Mouse (Mus musculus) liver, adult 2 months (tissue): ENCODE results near the gene Ptpn14. TPM values are rescaled to one million over a fixed set of nuclear protein-coding genes. Genes with fewer than 3 reads are reported as not detected.

Experiments used
- DNase-seq: peaks from one replicate; pipeline ENCODE4 v3.0.0-alpha.2; 2011; ENCODE audit warnings: low read depth, low spot score; ENCODE audit errors: extremely low read depth
- H3K27ac ChIP-seq: fragments of 200-500 bp; replicated peaks from 2 replicates; pipeline ENCODE4 v1.5.1; 2012; ENCODE audit warnings: low read depth, mild to moderate bottlenecking, control low read depth, inconsistent platforms, low read length; ENCODE audit not compliant: insufficient read depth
- H3K27me3 ChIP-seq: fragments of 200-500 bp; 2 replicates; pipeline ENCODE4 v1.6.1; 2012; ENCODE audit warnings: mild to moderate bottlenecking, moderate library complexity, low read length, inconsistent platforms; ENCODE audit not compliant: control insufficient read depth, insufficient read depth
- H3K36me3 ChIP-seq: fragments of 200-500 bp; 2 replicates; pipeline ENCODE4 v1.6.1; 2012; ENCODE audit warnings: low read length, inconsistent platforms; ENCODE audit not compliant: control insufficient read depth, insufficient read depth
- H3K4me1 ChIP-seq: fragments of 200-500 bp; 2 replicates; pipeline ENCODE4 v1.6.1; 2011; ENCODE audit warnings: low read length; ENCODE audit not compliant: control insufficient read depth, insufficient read depth
- H3K4me3 ChIP-seq: fragments of 200-500 bp; 2 replicates; pipeline ENCODE4 v1.5.1; 2011; ENCODE audit warnings: low read depth, mild to moderate bottlenecking, control low read depth, low read length, moderate library complexity; ENCODE audit not compliant: insufficient read depth
- H3K79me2 ChIP-seq: fragments of 200-500 bp; 2 replicates; pipeline ENCODE4 v1.6.1; 2012; ENCODE audit warnings: inconsistent platforms, mild to moderate bottlenecking, low read length, moderate library complexity; ENCODE audit not compliant: control insufficient read depth, insufficient read depth
- H3K9ac ChIP-seq: fragments of 200-500 bp; 2 replicates; pipeline ENCODE4 v1.6.1; 2012; ENCODE audit warnings: low read depth, mild to moderate bottlenecking, control low read depth, inconsistent platforms, low read length
- CTCF ChIP-seq: fragments of 200-500 bp; IDR thresholded peaks from 2 replicates; pipeline ENCODE4 v1.5.1; 2011; ENCODE audit warnings: low read depth, low read length, control low read depth
- POLR2A ChIP-seq: fragments of 200-500 bp; IDR thresholded peaks from 2 replicates; pipeline ENCODE4 v1.6.1; 2011; ENCODE audit warnings: low read length, control low read depth; ENCODE audit not compliant: insufficient read depth; ENCODE audit errors: extremely low read depth
- WGBS: fragments of 180-500 bp; shearing (Covaris S2); methylation state at CpG from one replicate; pipeline ENCODE4 v1.1.7; 2018; 5-methylcytosine and 5-hydroxymethylcytosine counted together
- polyA plus RNA-seq: library from polyadenylated mRNA; depleted of rRNA; stranded (reverse); fragments of >200 nt; gene quantifications from 2 replicates; pipeline ENCODE4 v1.2.3, GENCODE M21; 2012
- total RNA-seq: library from RNA; depleted of rRNA; stranded (reverse); fragments of >200 nt; gene quantifications from 2 replicates; pipeline ENCODE4 v1.2.3, GENCODE M21; 2014

Ptpn14 gene
- total and polyA plus RNA-seq, 2 experiments, result 0.55 to 0.74 TPM

DNA sequence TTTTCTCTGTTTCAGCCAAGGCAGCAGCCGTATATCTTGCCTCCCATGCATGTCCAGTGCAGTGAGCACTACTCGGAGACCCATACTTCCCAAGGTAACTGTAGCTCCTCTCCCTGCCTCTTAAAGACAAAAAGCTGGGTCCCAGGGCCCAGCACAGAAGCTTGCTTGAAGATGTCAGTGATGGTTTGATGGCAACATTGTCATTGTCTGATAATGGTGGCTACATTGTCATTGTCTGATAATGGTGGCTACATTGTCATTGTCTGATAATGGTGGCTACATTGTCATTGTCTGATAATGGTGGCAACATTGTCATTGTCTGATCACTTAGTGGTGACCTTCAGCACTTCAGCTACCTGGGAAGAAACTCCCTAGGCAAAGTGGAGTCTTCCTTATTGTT lies 118.3 kb downstream of the Ptpn14 start:
- Histone ChIP-seq H3K27me3 (no peaks in the 10 kb centered on the region), H3K79me2 (no peaks in the 10 kb centered on the region), H3K4me1 (no peaks in the 10 kb centered on the region), H3K36me3 (no peaks in the 10 kb centered on the region), H3K9ac (no peak overlapping the region), H3K4me3 (no peak overlapping the region), H3K27ac (no peak overlapping the region)
- DNase-seq, result no peak
- TF ChIP-seq CTCF, result no peak
- TF ChIP-seq POLR2A, result no peak
- WGBS, result 97% methylated on average over 2 of the region's 2 CpGs

DNA sequence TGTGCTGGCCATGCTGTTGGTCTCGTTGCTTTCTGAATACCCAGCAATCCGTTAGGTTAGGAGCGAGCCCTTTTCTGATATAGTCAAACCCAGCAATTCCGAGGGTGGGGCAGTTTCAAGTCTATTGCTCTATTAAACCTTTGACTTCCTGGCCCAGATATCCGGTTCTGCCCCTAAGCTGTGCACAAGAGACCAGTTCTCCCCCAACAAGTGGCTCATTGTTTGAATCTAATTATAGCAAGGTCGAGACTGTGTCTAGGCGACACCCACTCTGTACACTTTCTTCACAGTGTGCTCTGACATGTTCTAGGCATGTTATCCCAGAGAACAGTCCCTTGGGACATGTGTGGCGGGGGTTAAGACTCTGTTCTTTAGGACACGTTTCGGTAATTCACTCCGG lies 121.5 kb downstream of the Ptpn14 start:
- Histone ChIP-seq H3K27ac (no peak overlapping the region), H3K4me3 (no peak overlapping the region), H3K4me1 (no peaks in the 10 kb centered on the region), H3K79me2 (no peaks in the 10 kb centered on the region), H3K27me3 (no peaks in the 10 kb centered on the region), H3K36me3 (no peaks in the 10 kb centered on the region), H3K9ac (no peak overlapping the region)
- no peak for TF ChIP-seq POLR2A
- no peak for TF ChIP-seq CTCF
- 84% methylated on average over 11 of the region's 11 CpGs for WGBS
- no peak for DNase-seq

DNA sequence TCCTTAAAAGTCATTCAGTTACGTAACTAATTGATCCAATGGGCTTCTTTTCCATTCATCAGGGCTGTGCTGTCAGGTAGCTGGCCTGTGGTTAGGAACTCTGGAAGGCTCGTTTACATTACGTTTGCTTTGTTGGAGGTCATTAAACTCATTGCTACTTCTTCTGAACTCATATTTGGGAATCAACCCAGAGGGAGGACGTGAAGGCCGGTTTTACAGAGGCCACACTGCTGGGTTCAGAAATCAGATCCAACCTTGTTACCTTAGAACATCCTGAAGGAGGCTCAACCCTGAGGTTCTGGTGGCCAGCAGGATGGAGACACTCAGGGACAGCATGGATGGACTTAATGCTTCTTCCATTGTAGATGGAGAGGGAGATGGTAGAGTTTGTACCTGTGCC lies 124.0 kb downstream of the Ptpn14 start:
- Histone ChIP-seq H3K4me1 (no peaks in the 10 kb centered on the region), H3K27me3 (no peaks in the 10 kb centered on the region), H3K36me3 (no peaks in the 10 kb centered on the region), H3K9ac (no peak overlapping the region), H3K27ac (no peak overlapping the region), H3K79me2 (no peaks in the 10 kb centered on the region), H3K4me3 (no peak overlapping the region)
- TF ChIP-seq CTCF (no peak), POLR2A (no peak)
- DNase-seq, result no peak
- WGBS, result 64% methylated on average over 5 of the region's 5 CpGs

DNA sequence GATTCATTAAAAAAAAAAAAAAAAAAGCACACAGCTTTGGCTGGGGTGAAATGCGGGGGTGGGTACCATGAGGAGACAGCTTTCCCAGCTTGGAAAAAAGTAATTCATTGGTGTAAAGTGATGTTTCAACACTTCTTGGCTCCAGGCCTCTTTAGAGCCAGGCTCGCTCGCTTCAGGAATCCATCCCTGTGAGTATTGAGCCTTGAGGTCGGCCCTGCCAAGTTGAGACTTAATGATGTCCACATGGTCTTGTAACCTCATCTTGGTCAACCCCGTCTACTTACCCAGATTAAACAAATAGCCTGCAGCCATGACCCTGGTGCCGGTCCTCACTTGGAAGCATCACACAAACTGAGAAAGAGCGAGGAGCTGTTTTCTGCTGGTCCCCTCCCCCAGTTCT lies 124.4 kb downstream of the Ptpn14 start:
- H3K4me3 ChIP-seq, result no peak overlapping the region
- H3K27ac ChIP-seq, result no peak overlapping the region
- no peak for DNase-seq
- no peak overlapping the region for H3K9ac ChIP-seq
- TF ChIP-seq POLR2A (no peak), CTCF (no peak)
- H3K27me3 ChIP-seq, result no peaks in the 10 kb centered on the region
- WGBS, result 89% methylated on average over 7 of the region's 7 CpGs
- no peaks in the 10 kb centered on the region for H3K79me2 ChIP-seq
- H3K4me1 ChIP-seq, result no peaks in the 10 kb centered on the region
- H3K36me3 ChIP-seq, result no peaks in the 10 kb centered on the region

DNA sequence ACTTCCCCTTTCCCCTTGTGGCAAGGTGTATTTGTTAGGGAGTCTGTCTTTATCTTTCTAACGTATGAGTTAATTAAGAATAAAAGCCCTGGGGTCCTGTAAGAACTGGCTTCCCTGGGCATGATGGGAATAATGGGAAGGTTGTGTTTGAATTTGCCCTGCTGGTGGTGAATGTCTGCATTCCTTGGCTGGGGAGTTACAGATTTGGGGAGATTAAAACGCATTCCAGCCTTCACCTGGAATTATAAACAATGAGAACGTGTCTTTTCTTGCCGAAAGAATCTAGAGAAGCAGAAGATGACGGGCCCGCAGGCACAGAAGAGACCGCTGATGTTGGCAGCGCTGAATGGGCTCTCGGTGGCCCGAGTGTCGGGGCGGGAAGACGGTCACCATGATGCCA lies 126.6 kb downstream of the Ptpn14 start:
- no peak overlapping the region for H3K27ac ChIP-seq

DNA sequence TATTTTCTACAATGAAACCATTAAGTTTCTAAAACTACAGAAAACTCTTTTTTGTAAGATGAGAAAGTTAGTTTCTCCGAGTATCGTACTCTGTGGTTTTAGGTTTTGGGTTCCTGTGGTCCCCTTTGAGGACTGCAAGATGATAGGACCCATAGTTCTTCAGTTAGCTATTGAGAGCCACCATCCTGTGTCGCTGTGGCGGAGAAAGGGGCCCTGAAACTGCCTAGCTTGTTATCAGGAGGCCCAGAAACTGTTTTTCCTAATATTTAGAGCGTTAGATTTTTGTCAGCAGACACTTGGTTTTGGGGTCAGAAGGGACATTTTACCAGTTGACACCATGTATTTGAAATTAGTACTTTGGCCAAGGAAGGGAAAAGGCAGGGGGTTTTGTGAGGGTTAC lies 127.7 kb downstream of the Ptpn14 start:
- Histone ChIP-seq H3K36me3 (no peaks in the 10 kb centered on the region), H3K27me3 (no peaks in the 10 kb centered on the region), H3K9ac (no peak overlapping the region), H3K4me1 (no peaks in the 10 kb centered on the region), H3K27ac (no peak overlapping the region), H3K4me3 (no peak overlapping the region), H3K79me2 (no peaks in the 10 kb centered on the region)
- no peak for DNase-seq
- WGBS, result 96% methylated on average over 5 of the region's 5 CpGs
- no peak for TF ChIP-seq POLR2A
- no peak for TF ChIP-seq CTCF

More for the DNA sequence above, 126.6 kb downstream of the Ptpn14 start:
- 91% methylated on average over 13 of the region's 13 CpGs for WGBS
- H3K79me2 ChIP-seq, result no peaks in the 10 kb centered on the region
- no peaks in the 10 kb centered on the region for H3K27me3 ChIP-seq
- H3K4me3 ChIP-seq, result no peak overlapping the region
- H3K9ac ChIP-seq, result no peak overlapping the region
- H3K4me1 ChIP-seq, result no peaks in the 10 kb centered on the region
- H3K36me3 ChIP-seq, result no peaks in the 10 kb centered on the region
- TF ChIP-seq CTCF, result no peak
- no peak for TF ChIP-seq POLR2A
- no peak for DNase-seq
